Mouse (Mus musculus) midbrain, embryonic 10.5 days (tissue): ENCODE results near the gene Dennd2d. TPM values are rescaled to one million over a fixed set of nuclear protein-coding genes. Genes with fewer than 3 reads are reported as not detected.

Experiments
- DNase-seq: peaks from one replicate; pipeline ENCODE4 v3.0.0-alpha.2; 2017; ENCODE audit warnings: low spot score
- H3K27ac ChIP-seq: fragments of 300-500 bp; sonication (generic); replicated peaks from 2 replicates; pipeline ENCODE4 v1.5.1; 2016; ENCODE audit warnings: mild to moderate bottlenecking
- H3K27me3 ChIP-seq: fragments of 300-500 bp; sonication (generic); 2 replicates; pipeline ENCODE4 v1.6.1; 2016; ENCODE audit warnings: low read depth, mild to moderate bottlenecking; ENCODE audit not compliant: poor library complexity, severe bottlenecking
- H3K36me3 ChIP-seq: fragments of 300-500 bp; sonication (generic); 2 replicates; pipeline ENCODE4 v1.6.1; 2016; ENCODE audit warnings: mild to moderate bottlenecking, moderate library complexity
- H3K4me1 ChIP-seq: fragments of 300-500 bp; sonication (generic); 2 replicates; pipeline ENCODE4 v1.6.1; 2016
- H3K4me3 ChIP-seq: fragments of 300-500 bp; sonication (generic); 2 replicates; pipeline ENCODE4 v1.5.1; 2016; ENCODE audit warnings: mild to moderate bottlenecking, moderate library complexity
- H3K9me3 ChIP-seq: fragments of 300-500 bp; sonication (generic); replicated peaks from 2 replicates; pipeline ENCODE4 v1.6.1; 2016; ENCODE audit warnings: mild to moderate bottlenecking
- WGBS: fragments of 180-500 bp; shearing (Covaris S2); methylation state at CpG from one replicate; pipeline ENCODE4 v1.1.7; 2016; 5-methylcytosine and 5-hydroxymethylcytosine counted together
- polyA plus RNA-seq: library from polyadenylated mRNA; unstranded; fragments of >200 nt; fragmentation: Nextera tagmentation; extraction: Ambion mirVana; gene quantifications from 2 replicates; pipeline ENCODE4 v1.2.1, GENCODE M21; 2016

Gene Dennd2d
- polyA plus RNA-seq, 1 experiment from 2014 or later: 0.64 TPM

DNA sequence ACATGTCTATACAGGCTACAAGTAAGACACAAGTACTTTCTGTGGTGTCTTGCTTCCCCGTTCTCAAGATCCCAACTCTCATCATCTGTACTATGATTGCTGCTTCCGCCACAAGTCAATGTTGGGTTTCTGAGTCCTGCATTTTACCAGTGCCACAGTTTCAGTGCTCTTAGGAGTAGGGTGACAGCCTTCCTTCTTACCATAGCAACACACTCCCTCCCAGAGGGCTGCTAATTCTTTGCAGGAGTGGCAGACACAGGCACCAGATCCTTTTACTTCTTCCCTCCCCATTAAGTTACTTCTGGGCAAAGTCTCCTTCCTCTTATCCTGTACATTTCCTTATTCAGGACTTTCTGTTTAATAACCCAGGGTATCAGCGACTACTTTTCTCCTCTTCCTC is 2.7 kb downstream of the Dennd2d start:
- Histone ChIP-seq H3K4me1 (peaks cover 11% of the 10 kb centered on the region), H3K27me3 (peaks cover 26% of the 10 kb centered on the region), H3K9me3 (no peaks in the 10 kb centered on the region), H3K36me3 (no peaks in the 10 kb centered on the region), H3K27ac (no peak overlapping the region), H3K4me3 (no peak overlapping the region)
- no peak for DNase-seq
- WGBS: 92% methylated on average over 3 of the region's 3 CpGs

DNA sequence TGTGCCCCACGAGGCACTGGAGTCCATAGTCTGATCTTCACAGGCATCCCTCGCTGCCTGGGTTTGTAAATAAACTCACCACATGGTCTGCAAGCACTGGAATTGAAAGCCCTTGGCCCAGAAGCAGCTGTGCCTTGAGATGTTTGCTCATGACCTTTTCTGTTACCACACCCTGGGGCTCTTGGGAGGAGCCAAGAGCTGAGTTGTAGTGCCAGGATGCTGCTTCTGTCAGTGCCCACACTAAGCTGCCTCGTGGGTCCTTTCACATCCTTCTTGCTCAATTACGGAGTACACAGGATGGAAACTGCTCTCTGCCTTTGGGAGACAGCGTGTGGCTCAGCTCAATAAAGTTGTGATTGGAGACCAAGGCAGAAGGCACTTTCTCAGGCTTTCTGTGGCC is 3.6 kb downstream of the Dennd2d start:
- whole genome bisulfite sequencing: 82% methylated on average over 5 of the region's 5 CpGs
- no peak overlapping the region for H3K27ac ChIP-seq
- H3K27me3 ChIP-seq: peaks cover 26% of the 10 kb centered on the region
- H3K36me3 ChIP-seq: no peaks in the 10 kb centered on the region
- no peak for DNase-seq
- H3K9me3 ChIP-seq: no peaks in the 10 kb centered on the region
- peaks cover 11% of the 10 kb centered on the region for H3K4me1 ChIP-seq
- no peak overlapping the region for H3K4me3 ChIP-seq

DNA sequence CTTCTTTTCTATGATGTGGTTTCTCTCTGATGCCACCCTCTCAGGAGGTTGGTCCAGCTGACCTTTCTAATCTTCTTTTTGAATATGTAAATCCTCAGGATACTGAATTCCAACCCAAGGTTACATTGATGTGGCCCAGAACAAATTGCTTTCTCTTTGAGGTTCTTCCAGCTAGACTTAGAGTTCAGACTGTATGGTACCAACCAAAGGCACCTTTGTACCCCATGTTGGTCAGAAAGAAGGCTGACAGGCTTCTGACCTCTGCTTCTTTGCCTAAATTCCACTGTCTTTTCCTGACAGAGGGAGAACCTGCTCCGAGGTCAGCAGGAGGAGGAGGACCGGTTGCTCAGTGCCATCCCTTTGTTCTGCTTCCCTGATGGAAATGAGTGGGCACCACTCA is 5.3 kb downstream of the Dennd2d start:
- H3K9me3 ChIP-seq: no peaks in the 10 kb centered on the region
- DNase-seq: no peak
- WGBS: 85% methylated on average over 2 of the region's 2 CpGs
- H3K27ac ChIP-seq: no peak overlapping the region
- peaks cover 13% of the 10 kb centered on the region for H3K27me3 ChIP-seq
- peaks cover 5% of the 10 kb centered on the region for H3K4me1 ChIP-seq
- no peak overlapping the region for H3K4me3 ChIP-seq
- no peaks in the 10 kb centered on the region for H3K36me3 ChIP-seq

DNA sequence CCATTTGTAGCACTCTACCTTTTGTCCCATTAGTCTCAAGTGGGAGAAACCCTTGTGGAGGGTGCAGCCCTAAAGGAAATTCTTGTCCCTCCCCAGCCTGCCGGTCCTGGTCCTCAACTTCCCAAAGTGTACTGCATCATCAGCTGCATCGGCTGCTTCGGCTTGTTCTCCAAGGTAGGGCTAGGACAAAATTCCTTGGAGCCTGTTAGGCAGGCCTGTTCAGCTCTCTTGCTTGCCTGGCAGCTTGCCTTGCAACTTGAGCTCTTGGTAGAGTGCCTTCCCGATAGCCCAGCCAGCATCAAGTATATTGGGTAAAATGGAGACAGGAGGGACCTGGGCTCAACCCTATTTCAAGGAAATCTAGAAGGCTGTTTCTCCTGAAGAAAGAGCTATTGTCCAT is 8.0 kb downstream of the Dennd2d start:
- Histone ChIP-seq H3K27me3 (no peaks in the 10 kb centered on the region), H3K27ac (no peak overlapping the region), H3K4me1 (no peaks in the 10 kb centered on the region), H3K36me3 (no peaks in the 10 kb centered on the region), H3K9me3 (no peaks in the 10 kb centered on the region), H3K4me3 (no peak overlapping the region)
- 95% methylated on average over 4 of the region's 4 CpGs for WGBS
- DNase-seq: no peak

DNA sequence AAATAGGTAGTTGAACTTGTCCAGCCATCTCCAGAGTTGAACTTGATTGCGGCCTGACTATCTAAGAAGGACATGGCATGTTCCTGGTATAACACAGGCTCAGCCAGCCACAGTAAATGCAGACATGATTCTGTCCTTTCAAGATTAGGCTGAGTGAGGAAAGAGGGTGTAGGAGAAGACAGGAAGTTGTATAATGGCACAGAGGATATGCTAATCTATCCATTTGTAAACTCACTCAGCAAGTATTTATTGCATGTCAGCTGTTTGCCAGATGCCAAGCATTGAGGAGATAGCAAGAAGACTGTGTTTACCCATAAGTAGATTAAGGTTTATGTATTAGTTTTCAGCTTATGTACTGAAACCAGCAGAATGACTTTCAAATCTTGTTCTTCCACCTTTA is 10.5 kb downstream of the Dennd2d start:
- Histone ChIP-seq H3K27me3 (no peaks in the 10 kb centered on the region), H3K36me3 (no peaks in the 10 kb centered on the region), H3K27ac (no peak overlapping the region), H3K4me1 (no peaks in the 10 kb centered on the region), H3K9me3 (no peaks in the 10 kb centered on the region), H3K4me3 (no peak overlapping the region)
- whole genome bisulfite sequencing: 90% methylated on average over 1 of the region's 1 CpGs
- DNase-seq: no peak

DNA sequence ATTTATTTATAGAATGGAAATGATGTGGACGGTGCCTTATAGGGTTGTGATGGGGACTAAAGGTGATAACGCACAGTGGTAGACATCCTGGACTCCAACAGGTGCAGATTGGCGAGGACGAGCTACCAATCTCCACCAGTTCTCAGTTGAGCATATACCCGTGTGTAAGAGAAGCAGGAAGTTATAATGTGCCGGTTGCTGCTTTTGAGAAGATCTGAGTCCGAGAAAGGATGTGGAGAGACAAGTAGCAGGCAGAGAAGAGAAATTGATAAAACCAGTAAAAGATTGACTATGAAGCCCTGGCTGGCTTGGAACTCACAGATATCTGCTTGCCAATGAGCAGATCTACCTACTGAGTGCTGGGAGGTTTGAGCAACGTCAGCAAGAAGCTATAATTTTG is 11.0 kb downstream of the Dennd2d start:
- H3K4me3 ChIP-seq: no peak overlapping the region
- H3K36me3 ChIP-seq: no peaks in the 10 kb centered on the region
- 89% methylated on average over 8 of the region's 8 CpGs for WGBS
- no peaks in the 10 kb centered on the region for H3K27me3 ChIP-seq
- H3K9me3 ChIP-seq: no peaks in the 10 kb centered on the region
- H3K4me1 ChIP-seq: no peaks in the 10 kb centered on the region
- no peak for DNase-seq
- H3K27ac ChIP-seq: no peak overlapping the region

DNA sequence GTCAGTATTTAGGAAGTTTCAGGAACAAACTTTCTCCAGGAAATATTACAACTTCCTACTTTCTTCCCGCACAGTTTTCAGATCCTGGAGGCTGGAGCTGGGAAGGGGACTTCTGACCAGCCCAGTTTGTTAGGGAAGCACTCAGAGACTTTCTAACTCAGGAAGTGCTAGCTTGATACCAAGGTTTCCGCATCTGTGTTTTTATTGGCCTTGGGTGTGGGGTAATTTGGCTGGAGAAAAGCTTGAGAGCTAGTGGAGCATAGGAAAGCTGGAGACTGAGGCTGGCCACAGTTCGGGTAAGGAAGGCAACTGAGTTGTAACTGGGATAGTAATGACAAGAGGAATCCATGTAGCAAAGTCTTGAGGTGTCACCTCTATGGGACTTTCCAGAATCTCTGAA is 11.7 kb downstream of the Dennd2d start:
- H3K27me3 ChIP-seq: no peaks in the 10 kb centered on the region
- no peaks in the 10 kb centered on the region for H3K36me3 ChIP-seq
- no peak overlapping the region for H3K4me3 ChIP-seq
- 86% methylated on average over 3 of the region's 3 CpGs for WGBS
- H3K27ac ChIP-seq: no peak overlapping the region
- no peak for DNase-seq
- H3K9me3 ChIP-seq: no peaks in the 10 kb centered on the region
- no peaks in the 10 kb centered on the region for H3K4me1 ChIP-seq

DNA sequence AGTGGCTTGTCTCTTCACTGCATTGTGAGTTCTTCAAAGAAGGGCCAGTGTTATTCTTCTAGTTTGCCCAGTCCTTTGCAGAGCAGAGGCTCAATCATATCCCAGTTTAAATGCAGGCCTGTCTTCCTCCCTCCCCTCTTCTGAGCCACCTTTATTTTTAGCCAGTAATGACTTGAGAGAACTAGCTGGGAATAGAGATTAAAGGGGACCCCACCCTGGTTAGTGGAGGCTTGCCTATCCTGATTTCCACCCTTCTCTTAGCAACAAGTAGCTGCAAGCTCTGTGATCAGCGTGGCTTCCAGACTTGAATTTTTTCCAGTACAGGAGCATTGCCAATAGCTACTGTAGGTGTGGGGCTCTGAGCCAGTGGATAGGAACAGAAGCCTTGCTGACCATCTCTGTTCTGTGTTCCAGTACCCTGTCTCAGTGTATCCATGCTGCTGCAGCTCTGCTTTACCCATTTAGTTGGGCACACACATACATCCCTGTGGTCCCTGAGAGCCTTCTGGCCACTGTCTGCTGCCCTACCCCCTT is 12.3 kb downstream of the Dennd2d start:
- no peaks in the 10 kb centered on the region for H3K27me3 ChIP-seq
- no peak overlapping the region for H3K4me3 ChIP-seq
- H3K27ac ChIP-seq: no peak overlapping the region
- H3K4me1 ChIP-seq: no peaks in the 10 kb centered on the region
- H3K36me3 ChIP-seq: no peaks in the 10 kb centered on the region
- no peaks in the 10 kb centered on the region for H3K9me3 ChIP-seq
- 89% methylated on average over 1 of the region's 1 CpGs for WGBS
- no peak for DNase-seq

DNA sequence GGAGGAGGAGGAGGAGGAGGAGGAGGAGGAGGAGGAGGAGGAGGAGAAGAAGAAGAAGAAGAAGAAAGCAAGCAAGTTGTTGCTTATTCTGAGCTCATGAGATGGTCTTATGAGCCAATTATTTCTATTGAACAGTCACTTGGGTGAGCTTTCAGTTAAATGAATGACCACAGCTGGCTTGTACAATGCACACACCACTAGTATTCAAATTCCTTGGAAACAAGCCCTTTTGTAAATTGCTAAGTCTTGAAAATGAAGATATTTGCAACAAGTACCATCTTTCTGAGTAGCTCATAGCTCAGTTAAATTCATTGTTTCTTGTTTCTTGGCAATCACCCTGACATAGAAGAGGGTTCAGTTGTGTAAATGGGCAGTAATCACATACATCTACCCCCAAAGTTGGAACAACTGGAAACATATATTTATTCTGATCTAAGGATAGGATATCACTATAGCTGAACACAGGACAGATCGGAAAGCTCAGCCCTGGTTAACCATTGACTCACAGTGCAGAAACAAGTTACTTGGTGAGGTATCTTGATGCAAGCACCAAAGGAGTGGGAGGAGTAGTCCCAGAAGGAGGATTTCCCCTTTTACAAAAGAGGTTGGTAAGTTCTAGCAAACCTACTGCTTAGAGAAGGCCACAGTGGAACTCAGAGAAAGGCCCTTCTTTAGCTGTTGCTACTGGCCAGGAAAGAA is 13.3 kb downstream of the Dennd2d start:
- H3K36me3 ChIP-seq: no peaks in the 10 kb centered on the region; the same call in 1 of the 2 replicates
- no peaks in the 10 kb centered on the region for H3K27me3 ChIP-seq
- 95% methylated on average over 1 of the region's 1 CpGs for WGBS
- H3K27ac ChIP-seq: no peak overlapping the region
- no peak overlapping the region for H3K4me3 ChIP-seq
- no peaks in the 10 kb centered on the region for H3K9me3 ChIP-seq
- no peak for DNase-seq
- no peaks in the 10 kb centered on the region for H3K4me1 ChIP-seq

DNA sequence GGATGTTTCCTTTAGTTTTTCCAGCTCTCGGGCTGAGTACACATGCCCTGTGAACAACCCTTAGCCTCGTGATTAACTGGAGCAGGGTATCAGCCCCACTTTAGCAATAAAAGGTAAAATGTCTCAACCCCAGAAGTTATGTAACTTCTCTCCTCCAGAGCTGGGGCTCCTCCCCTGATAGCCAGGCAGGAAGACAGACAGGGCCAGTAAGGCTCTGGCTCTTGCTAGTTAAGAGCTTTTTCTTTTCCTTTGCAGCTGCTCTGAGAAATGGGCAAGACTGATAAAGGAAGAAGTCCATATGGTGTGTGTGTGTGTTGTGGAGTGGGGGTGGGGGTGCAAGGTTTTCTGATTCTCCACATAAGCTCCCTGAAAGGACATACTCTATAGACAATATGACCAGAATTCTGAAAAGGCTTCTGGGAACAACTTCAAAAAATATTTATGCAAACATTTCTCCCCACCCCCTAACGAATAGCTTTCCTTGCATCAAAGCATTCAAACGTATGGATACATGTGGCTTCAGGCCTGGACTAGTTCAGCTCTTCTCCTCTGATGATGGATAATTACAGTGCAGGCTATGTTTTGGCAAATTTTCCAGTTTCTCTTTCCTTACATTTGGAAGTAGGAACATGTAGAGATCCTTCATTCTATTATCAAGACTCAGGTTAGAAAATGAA is 14.0 kb downstream of the Dennd2d start:
- DNase-seq: no peak
- 85% methylated on average over 4 of the region's 4 CpGs for WGBS
- peaks cover 4% of the 10 kb centered on the region; the same call in 1 of the 2 replicates for H3K36me3 ChIP-seq
- H3K4me3 ChIP-seq: no peak overlapping the region
- no peaks in the 10 kb centered on the region for H3K27me3 ChIP-seq
- H3K27ac ChIP-seq: no peak overlapping the region
- H3K9me3 ChIP-seq: no peaks in the 10 kb centered on the region
- H3K4me1 ChIP-seq: no peaks in the 10 kb centered on the region

DNA sequence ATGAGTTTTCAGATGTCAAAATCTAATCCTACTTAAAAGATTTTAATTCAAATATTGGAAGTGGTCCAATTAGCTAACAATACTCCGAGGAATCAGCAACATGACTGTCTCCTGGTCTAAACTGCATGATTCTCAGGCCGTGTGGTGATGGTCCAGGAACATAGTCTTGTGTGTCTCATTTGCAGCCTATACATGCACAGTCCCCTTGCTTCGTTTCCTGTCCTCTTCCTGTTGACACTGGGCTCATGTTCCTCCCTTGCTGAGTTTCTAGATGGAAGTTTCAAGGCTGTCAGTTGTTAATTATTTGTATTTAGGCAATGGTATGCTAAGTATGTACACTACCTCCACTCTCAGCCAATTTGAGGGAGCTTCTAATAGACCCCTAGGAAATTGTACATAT is 14.8 kb downstream of the Dennd2d start:
- H3K27me3 ChIP-seq: no peaks in the 10 kb centered on the region
- no peak overlapping the region for H3K4me3 ChIP-seq
- H3K9me3 ChIP-seq: no peaks in the 10 kb centered on the region
- peaks cover 8% of the 10 kb centered on the region; the same call in 1 of the 2 replicates for H3K36me3 ChIP-seq
- WGBS: 77% methylated on average over 3 of the region's 3 CpGs
- H3K27ac ChIP-seq: no peak overlapping the region
- no peaks in the 10 kb centered on the region for H3K4me1 ChIP-seq
- DNase-seq: no peak

DNA sequence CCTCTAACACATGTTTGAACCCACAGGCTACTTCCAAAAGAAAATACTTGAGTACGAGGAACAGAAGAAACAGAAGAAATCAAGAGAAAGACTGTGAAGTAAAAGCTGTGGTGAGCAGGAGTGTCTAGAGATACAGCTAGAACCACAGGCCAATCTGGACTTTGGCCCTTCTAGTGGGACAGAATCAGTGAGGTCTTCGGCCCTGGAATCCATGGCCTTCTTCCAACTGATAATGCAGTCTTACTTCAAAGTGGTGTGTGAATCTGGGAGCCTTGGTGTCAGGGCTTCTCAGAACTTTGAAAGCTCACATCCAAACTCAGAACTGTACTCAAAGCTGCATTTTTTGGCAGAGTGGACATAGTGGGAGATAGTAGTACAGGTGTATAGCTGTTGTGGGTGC is 18.3 kb downstream of the Dennd2d start:
- Histone ChIP-seq H3K36me3 (peaks cover 31% of the 10 kb centered on the region), H3K27me3 (no peaks in the 10 kb centered on the region), H3K4me1 (no peaks in the 10 kb centered on the region), H3K4me3 (no peak overlapping the region), H3K27ac (no peak overlapping the region), H3K9me3 (no peaks in the 10 kb centered on the region)
- no peak for DNase-seq
- WGBS: 94% methylated on average over 2 of the region's 2 CpGs

DNA sequence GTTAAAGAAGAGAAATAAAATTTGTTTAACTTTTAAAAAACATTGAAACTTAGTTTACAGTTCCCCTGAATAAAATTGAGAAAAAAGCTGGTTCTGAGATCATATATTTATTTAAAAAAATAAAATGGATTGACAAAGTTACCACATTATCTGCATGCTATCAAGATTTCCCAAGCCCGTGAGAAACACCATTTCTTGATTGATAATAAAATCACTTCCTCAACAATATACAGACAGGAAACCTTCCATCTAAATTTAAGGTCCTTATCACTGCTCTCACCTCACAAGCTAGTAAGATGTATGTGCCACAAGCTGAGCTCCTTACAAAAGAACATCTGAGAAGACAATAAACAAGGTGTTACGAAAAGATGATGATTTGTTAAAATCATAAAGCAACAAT is 20.7 kb downstream of the Dennd2d start:
- 88% methylated on average over 2 of the region's 2 CpGs for WGBS
- Histone ChIP-seq H3K27me3 (no peaks in the 10 kb centered on the region), H3K27ac (no peak overlapping the region), H3K36me3 (peaks cover 31% of the 10 kb centered on the region), H3K4me3 (no peak overlapping the region), H3K4me1 (no peaks in the 10 kb centered on the region), H3K9me3 (no peaks in the 10 kb centered on the region)
- DNase-seq: no peak
